Mouse (Mus musculus) adipose tissue, adult 10 weeks (tissue): ENCODE results near the gene Rab40c. TPM values are rescaled to one million over a fixed set of nuclear protein-coding genes. Genes with fewer than 3 reads are reported as not detected.

ENCODE experiments used
- polyA plus RNA-seq: library from polyadenylated mRNA; stranded (reverse); fragments of 350-450 nt; fragmentation: Illumina TruSeq; extraction: RNeasy Lipid Tissue Mini Kit (QIAGEN cat#74804); gene quantifications from one replicate; pipeline ENCODE4 v1.2.3, GENCODE M21; 2014; ENCODE audit warnings: low read depth, low replicate concordance

Gene Rab40c
- polyA plus RNA-seq: 22.5 TPM

DNA sequence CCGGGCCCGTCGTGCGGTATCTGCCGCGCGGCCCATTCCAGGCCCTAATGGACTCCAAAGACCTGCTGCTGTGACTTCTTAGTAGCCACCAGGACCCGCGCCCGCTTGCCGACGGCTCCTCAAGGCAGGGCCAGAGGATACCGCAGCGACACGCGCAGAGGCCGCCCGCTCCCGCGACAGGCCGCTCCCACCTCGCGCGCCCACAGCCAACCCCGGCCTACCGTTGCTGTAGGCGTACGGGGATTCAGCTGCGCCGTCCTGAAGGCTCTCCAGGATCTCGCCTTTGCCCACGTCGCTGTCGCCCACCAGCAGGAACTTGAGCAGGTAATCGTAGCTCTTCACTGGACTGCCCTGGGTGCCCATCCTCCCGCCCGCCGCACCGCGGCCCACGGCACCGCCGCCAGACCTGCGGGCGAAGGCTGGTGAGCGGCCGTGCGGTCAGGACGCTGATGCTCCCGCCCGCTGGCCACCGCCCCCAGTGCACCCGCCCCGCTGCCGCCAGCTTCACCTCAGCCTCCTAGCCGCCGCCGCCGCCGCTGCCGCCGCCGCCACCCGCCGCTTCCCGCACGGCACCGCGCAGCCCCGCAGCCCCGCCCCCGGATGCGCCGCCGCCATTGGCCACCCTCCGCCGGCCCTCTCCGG is at the start of gene Rab40c:
TSS of gene Rab40c (minus strand) at position 584 of the 642 bp plus-strand sequence.

DNA sequence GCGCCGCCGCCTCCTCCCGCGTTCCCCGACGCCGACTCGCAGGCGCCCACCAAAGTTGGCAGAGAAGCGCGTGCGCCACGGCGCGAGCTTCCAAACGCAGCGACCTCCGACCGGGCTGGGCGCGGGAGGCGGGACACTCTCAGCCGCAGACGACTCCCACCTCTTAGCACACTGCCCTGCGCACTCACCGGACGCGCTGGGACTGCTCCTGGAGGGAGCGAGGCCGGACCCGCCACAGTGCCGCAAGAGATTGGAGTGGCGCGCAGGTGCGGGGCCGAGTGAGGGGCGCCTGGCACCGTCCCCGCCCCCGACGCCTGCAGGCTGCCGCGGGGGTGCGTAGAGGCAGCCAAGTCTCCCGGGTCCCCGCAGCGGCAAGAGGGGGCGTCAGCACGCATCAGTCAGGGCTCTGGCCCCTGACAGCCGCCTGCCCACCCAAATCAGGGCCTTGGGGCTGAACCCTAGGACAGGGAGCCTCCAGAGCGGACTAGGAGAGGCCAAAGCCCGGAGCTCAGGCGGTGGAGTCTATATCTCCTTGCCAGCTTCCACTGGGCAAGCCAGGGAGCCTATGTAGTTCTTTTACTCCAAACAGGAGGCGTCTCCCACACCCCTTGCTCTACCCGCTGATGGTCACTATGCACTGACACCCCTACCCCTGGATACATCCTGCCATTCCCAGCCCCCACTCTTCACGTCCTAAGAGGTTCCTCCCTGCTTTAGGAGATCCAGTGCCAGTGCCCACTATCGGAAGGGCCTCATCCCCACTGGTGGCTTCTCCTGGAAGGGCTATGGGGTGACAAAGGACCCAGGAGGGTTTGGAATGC is 32.5 kb upstream of the Rab40c start, which contains the start of gene A930017K11Rik:
TSS of gene A930017K11Rik (minus strand) at position 763 of the 821 bp plus-strand sequence.

DNA sequence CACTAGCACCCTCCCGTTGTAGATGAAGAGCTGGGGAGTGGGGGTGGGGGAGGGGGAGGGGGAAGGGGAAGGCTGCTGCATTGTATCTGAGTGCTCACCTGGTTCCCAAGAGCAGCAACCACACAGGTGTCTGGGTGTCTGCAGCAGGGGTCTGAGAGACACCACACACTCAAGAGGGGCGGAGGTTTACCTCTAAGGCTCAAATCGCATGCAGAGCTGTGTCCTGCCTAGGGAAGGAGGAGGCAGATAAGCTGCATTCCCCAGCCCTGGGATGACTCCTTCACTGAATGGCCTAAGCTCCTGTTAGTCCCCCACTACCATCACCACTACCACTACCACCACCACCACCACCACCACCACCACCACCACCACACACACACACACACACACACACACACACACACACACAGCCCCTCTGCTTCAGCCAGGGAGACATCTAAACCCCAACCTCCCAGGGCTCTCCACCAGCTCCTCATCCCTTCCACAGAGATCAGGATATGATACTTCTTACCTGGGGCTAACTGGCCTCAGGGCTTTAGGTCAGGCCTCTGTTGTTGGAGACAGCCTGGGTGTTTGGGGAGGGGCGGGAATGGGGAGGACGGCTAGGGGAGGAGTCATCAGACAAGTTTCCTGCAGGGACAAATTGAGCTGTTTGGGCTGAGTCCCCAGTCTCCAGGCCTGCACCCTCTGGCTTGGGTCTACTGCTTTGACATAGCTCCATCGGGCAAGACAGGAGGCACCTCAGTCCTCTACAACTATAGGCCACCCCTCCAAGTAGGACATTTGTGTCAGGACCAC is 25.0 kb upstream of the Rab40c start, which contains the start of the genes Pigq and Nhlrc4:
TSS of gene Pigq (minus strand) at position 571 of the 798 bp plus-strand sequence.
TSS of gene Nhlrc4 (minus strand) at position 596 of the 798 bp plus-strand sequence.

DNA sequence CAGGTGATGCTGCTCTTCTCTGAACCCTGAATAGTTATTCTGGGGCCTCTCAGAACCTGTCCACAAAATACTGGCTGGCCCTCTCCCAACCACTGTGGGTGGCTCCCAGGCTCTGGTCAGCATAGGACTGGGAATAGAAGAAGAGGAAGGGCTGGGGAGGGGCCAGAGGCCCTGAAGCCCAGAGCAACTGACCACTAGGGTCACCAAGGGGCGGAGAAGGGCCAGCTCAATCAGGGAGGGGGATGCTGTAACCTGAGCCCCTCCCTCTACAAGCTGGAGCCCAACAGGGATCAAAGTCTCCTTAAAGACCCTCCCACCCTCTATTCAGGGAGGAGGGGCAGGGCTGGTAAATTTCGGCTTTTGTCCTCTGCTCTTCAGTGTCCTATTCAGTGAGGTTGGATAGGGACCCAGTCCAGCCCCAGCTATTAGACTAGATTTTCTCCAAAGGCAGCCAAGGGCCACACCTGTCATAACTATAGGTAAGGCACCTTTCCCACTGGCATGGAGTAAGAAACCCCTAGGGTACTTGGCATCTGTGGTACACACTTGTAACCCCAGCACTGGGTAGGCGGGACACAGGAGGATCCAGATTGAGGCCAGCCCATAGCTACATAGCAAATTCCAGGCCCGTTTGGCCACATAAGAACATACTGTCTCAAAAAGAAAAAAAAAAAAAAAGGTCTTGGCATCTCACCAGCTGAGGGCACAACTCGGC is 39.2 kb downstream of the Rab40c start, which contains the start of gene Wfikkn1:
TSS of gene Wfikkn1 (minus strand) at position 663 of the 715 bp plus-strand sequence.

DNA sequence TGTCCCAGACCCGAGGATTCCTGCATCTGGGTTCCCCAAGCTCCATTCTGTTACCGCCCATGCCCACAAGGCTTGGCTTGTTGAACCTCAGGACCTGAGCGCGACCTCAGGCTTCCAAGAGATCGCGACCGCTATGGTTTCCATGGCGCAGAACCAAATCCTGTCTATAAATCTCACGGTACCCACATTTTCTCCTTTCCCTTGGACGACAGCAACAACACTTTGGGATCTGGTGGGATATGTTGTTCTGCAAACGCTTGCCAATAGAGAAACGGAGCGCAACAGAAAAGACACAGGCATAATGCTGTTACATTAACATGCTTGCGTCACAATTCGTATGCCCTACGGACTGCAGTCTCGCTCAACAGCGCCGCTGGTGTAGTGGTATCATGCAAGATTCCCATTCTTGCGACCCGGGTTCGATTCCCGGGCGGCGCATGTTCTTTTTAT is 44.8 kb downstream of the Rab40c start, which contains the start of gene Mettl26:
TSS of gene Mettl26 (plus strand) at position 354 of the 450 bp plus-strand sequence.

DNA sequence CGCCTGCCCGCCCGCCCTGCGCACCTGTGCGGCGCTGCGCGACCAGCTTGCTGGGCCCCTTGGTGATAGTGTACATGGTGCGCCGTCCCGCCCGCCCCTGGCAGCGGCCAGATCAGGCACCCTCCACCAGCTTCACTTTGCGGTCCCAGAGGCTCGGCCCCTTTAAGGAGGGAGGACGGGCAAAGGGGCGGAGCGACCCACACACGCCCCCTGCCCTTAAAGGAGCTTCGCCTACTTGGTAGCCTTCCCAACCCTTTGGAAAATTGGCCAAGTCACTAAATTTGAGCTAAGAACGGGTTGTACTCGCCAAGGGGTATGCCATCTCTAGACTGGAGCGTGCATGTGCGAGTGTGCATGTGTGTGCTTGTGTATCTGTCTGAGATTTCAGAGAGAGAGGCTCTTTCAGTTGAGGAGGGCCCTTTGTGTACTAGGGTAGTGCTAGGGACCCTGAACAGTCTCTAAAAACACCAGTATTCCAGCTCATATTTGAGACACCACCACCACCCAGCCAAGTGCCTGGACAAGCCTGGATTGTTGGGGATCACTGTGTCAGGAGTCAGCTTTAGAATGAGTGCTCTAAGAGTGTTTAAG is 50.8 kb downstream of the Rab40c start, which contains the start of gene Mcrip2:
TSS of gene Mcrip2 (minus strand) at position 164 of the 591 bp plus-strand sequence.

DNA sequence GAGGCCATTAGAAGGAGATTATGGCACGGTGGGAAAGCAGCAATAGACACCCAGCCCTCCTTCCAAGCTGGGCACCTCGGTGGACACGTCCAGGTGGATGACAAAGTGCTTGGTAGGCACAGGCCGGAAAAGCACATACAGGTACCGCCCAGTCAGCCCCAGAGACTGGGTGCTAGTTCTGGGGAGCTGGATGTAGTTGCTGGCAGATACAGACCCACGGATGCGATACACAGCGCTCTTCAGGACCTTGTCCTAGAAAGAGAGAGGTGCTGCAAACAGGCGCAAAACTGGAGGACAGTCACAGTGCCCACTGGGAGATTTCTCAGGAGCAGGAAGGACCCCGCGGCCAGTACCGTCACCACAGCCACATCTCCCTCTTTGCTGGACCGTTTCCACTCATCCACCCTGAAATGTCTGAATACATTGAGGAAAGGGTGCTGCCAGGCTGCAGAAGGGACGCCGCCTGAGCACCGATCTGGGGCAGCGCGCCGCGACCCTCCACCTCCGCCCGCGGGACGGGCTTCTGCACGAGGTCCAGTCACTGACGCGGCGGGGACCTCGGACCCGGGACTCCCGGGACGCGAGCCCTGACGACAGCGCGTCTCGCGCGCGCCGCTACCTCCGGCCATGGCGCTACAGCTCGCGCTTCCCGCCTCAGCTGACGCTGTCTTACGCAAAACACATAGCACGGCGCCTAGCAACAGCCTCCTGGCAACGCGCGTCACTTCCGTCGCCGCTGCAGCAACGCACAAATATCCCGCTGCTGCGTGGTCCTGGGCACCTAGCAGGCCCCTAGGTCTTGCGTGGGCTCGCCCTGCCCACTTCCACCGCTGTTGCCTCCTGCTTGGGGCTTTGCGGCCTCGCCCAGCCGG is 58.5 kb downstream of the Rab40c start, which contains the start of gene Wdr90:
TSS of gene Wdr90 (minus strand) at position 670 of the 872 bp plus-strand sequence.

DNA sequence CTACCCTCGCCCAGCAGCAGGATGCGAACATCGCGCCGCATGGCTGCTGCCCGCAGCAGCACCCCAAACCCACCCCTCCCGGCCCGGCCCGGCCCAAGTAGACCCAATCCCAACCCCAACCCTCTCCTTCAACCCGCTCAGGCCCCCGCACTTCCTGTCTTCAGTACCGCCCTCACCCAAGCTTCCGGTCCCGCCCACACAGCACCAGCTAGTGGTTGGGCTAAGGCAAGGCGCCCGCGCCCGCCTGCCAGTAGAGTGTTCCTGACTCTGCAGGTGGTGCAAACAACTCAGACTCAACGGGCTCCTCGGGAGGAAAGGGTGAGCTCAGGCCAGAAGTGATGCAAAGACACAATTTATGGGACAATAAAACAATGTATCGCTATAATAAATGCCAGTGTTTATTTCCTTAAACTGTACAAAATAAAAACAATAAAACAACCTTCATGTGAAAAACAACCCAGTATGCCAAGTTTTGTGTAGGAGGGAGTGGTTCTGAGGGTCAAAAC is 75.1 kb downstream of the Rab40c start, which contains the start of gene Rhot2:
TSS of gene Rhot2 (minus strand) at position 456 of the 506 bp plus-strand sequence.

DNA sequence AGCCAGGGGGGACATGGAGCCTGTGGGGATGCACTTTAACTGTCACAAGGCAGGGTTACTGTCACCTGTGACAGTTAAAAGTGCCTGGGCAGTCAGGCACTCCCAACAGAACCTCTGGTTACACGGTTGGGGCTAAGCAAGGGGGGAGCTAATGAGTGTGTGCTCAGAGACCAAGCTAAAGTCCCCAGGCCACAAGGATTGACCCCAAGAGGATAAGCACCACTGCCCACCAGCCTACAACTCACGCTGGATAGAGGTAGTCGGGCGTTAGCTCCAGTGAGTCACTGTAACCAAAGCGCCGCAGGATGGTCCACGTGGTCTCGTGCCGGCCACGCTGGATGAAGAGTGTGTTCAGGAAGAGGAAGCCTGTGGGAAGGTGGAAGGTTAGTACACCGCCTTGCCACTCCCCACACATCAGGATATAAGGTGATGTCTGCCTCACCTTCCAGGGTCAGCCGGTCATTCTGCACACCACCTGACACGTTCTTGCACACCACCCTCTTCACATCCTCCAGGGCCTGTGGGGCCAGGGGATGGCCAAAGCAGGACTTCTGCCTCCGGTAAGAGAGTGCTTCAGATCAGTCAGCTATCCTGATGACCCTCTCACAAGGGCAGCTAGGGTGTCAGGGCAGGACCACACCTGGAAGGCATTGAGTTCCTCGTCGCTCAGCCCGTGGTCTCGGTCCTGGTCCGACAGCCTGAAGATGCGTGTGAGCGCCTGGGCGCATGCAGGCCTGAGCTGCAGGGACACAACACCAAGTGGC is 78.2 kb downstream of the Rab40c start, which contains the start of gene Gm20683:
TSS of gene Gm20683 (minus strand) at position 647 of the 764 bp plus-strand sequence.

DNA sequence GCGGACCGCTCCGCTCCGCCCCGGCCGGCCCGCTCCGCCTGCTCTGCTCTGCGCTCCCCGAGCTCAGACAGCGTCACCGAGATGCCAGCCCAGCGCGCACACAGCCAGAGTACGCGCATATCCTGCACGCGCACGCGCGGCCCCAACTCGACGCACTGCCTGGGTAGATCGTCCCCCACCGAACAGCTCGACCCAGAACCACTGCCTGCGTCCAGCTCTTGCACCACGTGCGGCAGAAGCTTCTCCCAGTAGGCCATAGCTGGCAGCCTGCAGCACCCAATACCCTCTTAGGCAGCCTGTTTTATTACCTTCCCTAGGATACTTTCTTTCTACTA is 82.5 kb downstream of the Rab40c start, which contains the start of gene Rhbdl1:
TSS of gene Rhbdl1 (minus strand) at position 220 of the 335 bp plus-strand sequence.

DNA sequence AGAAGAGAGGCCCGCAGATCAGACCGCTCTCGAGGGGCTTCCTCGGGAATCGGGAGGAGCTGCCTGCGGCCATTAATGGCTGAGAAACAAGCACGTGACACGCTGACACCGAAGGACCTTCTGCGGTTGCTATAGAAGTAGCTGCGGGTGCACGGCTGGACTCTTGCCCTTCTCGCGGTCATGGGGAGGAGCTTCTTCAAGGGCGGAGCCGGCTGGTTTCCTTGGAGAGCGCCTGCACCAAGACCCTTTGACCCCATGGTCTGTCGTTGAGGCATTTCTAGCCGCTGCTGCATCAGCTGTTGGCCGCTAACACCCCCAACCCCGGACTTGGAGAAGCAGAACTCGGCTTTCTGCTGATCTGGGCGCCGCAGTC is 86.2 kb downstream of the Rab40c start, which contains the start of gene Stub1:
TSS of gene Stub1 (minus strand) at position 114 of the 373 bp plus-strand sequence.

Other genes starting within 250 kb of the Rab40c start
- not detected for gene Gng13, start 202.6 kb downstream of the Rab40c start, polyA plus RNA-seq
- gene Chtf18, start 192.3 kb downstream of the Rab40c start, polyA plus RNA-seq: 1.7 TPM
- gene Rpusd1, start 192.1 kb downstream of the Rab40c start, polyA plus RNA-seq: 10.7 TPM
- 0.11 TPM for gene Mslnl, start 183.7 kb downstream of the Rab40c start, polyA plus RNA-seq
- gene Msln, start 165.3 kb downstream of the Rab40c start, polyA plus RNA-seq: 26.3 TPM
- 17.1 TPM for gene Narfl, start 146.0 kb downstream of the Rab40c start, polyA plus RNA-seq
- gene Haghl, start 134.1 kb downstream of the Rab40c start, polyA plus RNA-seq: 27.9 TPM
- gene Ccdc78, start 133.1 kb downstream of the Rab40c start, polyA plus RNA-seq: 0.32 TPM
- 85.6 TPM for gene Fam173a, start 126.8 kb downstream of the Rab40c start, polyA plus RNA-seq
- gene AC134908.4, start 124.1 kb downstream of the Rab40c start, polyA plus RNA-seq: not detected
- gene Metrn, start 122.6 kb downstream of the Rab40c start, polyA plus RNA-seq: 10.5 TPM
- 0.35 TPM for gene Fbxl16, start 110.6 kb downstream of the Rab40c start, polyA plus RNA-seq
- gene Wdr24, start 96.1 kb downstream of the Rab40c start, polyA plus RNA-seq: 14.1 TPM
- gene Jmjd8, start 90.9 kb downstream of the Rab40c start, polyA plus RNA-seq: 62.1 TPM
- 137 TPM for gene Stub1, start 86.3 kb downstream of the Rab40c start, polyA plus RNA-seq
- gene Rhbdl1, start 82.4 kb downstream of the Rab40c start, polyA plus RNA-seq: 43.9 TPM
- gene Gm20683, start 78.0 kb downstream of the Rab40c start, polyA plus RNA-seq: 17.7 TPM
- gene Rhot2, start 74.9 kb downstream of the Rab40c start, polyA plus RNA-seq: 37.8 TPM
- gene Wdr90, start 58.2 kb downstream of the Rab40c start, polyA plus RNA-seq: 12.3 TPM
- 30.4 TPM for gene Mcrip2, start 51.0 kb downstream of the Rab40c start, polyA plus RNA-seq
- 50.1 TPM for gene Mettl26, start 44.7 kb downstream of the Rab40c start, polyA plus RNA-seq
- gene Wfikkn1, start 38.9 kb downstream of the Rab40c start, polyA plus RNA-seq: 1.1 TPM
- gene Pigq, start 25.2 kb upstream of the Rab40c start, polyA plus RNA-seq: 65.9 TPM
- 2.3 TPM for gene Nhlrc4, start 25.2 kb upstream of the Rab40c start, polyA plus RNA-seq
- gene A930017K11Rik, start 32.8 kb upstream of the Rab40c start, polyA plus RNA-seq: 1.3 TPM
- gene Capn15, start 66.1 kb upstream of the Rab40c start, polyA plus RNA-seq: 18.4 TPM
- 27.8 TPM for gene Rab11fip3, start 149.8 kb upstream of the Rab40c start, polyA plus RNA-seq
- 22.2 TPM for gene Decr2, start 170.6 kb upstream of the Rab40c start, polyA plus RNA-seq
- gene Nme4, start 175.9 kb upstream of the Rab40c start, polyA plus RNA-seq: 4.0 TPM
- 31.5 TPM for gene Tmem8, start 193.6 kb upstream of the Rab40c start, polyA plus RNA-seq
- gene Mrpl28, start 203.8 kb upstream of the Rab40c start, polyA plus RNA-seq: 68.3 TPM
- gene Axin1, start 219.0 kb upstream of the Rab40c start, polyA plus RNA-seq: 25.3 TPM